Mouse (Mus musculus): ENCODE results near the gene 1810010D01Rik. TPM values are rescaled to one million over a fixed set of nuclear protein-coding genes. Genes with fewer than 3 reads are reported as not detected.

1810010D01Rik gene
- total RNA-seq (2023) = 1 to 10 TPM; 1.7 to 3.3 TPM

GRCm38 (mm10) chr7:145208006-145208405 lies at the start of gene 1810010D01Rik:
TSS of gene 1810010D01Rik (minus strand) at chr7:145208119.

Other genes with a start within 250 kb of the 1810010D01Rik start
- gene Tpcn2, start 75.9 kb upstream of the 1810010D01Rik start, total RNA-seq (2023) = 10 to 100 TPM; 28.7 to 29.0 TPM
- not detected for gene Mrgprf, start 92.7 kb upstream of the 1810010D01Rik start, total RNA-seq (2023)
- not detected for gene Mrgprd, start 106.7 kb upstream of the 1810010D01Rik start, total RNA-seq (2023)

All from T-cell, adult 66 days (primary cell).